Mouse (Mus musculus) kidney, embryonic 14.5 days (tissue): ENCODE measurements around the gene Mbtps2. TPM values are rescaled to one million over a fixed set of nuclear protein-coding genes. Genes with fewer than 3 reads are reported as not detected.

Source experiments
- ATAC-seq: fragments of 200-750 bp; cut with Nextera tagmentation; 2 replicates; pipeline ENCODE4 v1.8.0; 2017; ENCODE audit warnings: moderate number of reproducible peaks, mild to moderate bottlenecking, moderate TSS enrichment, moderate library complexity; ENCODE audit not compliant: low FRiP score, low TSS enrichment
- H3K27ac ChIP-seq: fragments of 300-500 bp; sonication (generic); 2 replicates; pipeline ENCODE4 v1.5.1; 2014; ENCODE audit warnings: low read depth, mild to moderate bottlenecking, low read length, moderate library complexity, mixed read lengths
- H3K27me3 ChIP-seq: fragments of 300-500 bp; sonication (generic); 2 replicates; pipeline ENCODE4 v1.6.1; 2014; ENCODE audit warnings: mild to moderate bottlenecking, low read length; ENCODE audit not compliant: control insufficient read depth, insufficient read depth
- H3K36me3 ChIP-seq: fragments of 300-500 bp; sonication (generic); 2 replicates; pipeline ENCODE4 v1.6.1; 2014; ENCODE audit warnings: low read length, mixed read lengths; ENCODE audit not compliant: control insufficient read depth, insufficient read depth
- H3K4me1 ChIP-seq: fragments of 300-500 bp; sonication (generic); 2 replicates; pipeline ENCODE4 v1.6.1; 2014; ENCODE audit warnings: low read length, mixed read lengths; ENCODE audit not compliant: control insufficient read depth, insufficient read depth
- H3K4me2 ChIP-seq: fragments of 300-500 bp; sonication (generic); replicated peaks from 2 replicates; pipeline ENCODE4 v1.6.1; 2014; ENCODE audit warnings: low read depth, mild to moderate bottlenecking, low read length
- H3K4me3 ChIP-seq: fragments of 300-500 bp; sonication (generic); 2 replicates; pipeline ENCODE4 v1.5.1; 2014; ENCODE audit warnings: mild to moderate bottlenecking, low read length
- H3K9ac ChIP-seq: fragments of 300-500 bp; sonication (generic); 2 replicates; pipeline ENCODE4 v1.6.1; 2014; ENCODE audit warnings: low read depth, mild to moderate bottlenecking, low read length, moderate library complexity
- H3K9me3 ChIP-seq: fragments of 300-500 bp; sonication (generic); 2 replicates; pipeline ENCODE4 v1.6.1; 2016; ENCODE audit warnings: low read length; ENCODE audit not compliant: control insufficient read depth
- WGBS: fragments of 180-500 bp; shearing (Covaris S2); extraction: QIAGEN DNeasy Blood & Tissue Kit; methylation state at CpG from one replicate; pipeline ENCODE4 v1.1.7; 2014; 5-methylcytosine and 5-hydroxymethylcytosine counted together
- polyA plus RNA-seq: library from polyadenylated mRNA; unstranded; fragments of >200 nt; fragmentation: Nextera tagmentation; extraction: Ambion mirVana; gene quantifications from 2 replicates; pipeline ENCODE4 v1.2.1, GENCODE M21; 2014

Mbtps2 gene
- polyA plus RNA-seq, 1 experiment from 2014 or later, result 28.5 TPM

DNA sequence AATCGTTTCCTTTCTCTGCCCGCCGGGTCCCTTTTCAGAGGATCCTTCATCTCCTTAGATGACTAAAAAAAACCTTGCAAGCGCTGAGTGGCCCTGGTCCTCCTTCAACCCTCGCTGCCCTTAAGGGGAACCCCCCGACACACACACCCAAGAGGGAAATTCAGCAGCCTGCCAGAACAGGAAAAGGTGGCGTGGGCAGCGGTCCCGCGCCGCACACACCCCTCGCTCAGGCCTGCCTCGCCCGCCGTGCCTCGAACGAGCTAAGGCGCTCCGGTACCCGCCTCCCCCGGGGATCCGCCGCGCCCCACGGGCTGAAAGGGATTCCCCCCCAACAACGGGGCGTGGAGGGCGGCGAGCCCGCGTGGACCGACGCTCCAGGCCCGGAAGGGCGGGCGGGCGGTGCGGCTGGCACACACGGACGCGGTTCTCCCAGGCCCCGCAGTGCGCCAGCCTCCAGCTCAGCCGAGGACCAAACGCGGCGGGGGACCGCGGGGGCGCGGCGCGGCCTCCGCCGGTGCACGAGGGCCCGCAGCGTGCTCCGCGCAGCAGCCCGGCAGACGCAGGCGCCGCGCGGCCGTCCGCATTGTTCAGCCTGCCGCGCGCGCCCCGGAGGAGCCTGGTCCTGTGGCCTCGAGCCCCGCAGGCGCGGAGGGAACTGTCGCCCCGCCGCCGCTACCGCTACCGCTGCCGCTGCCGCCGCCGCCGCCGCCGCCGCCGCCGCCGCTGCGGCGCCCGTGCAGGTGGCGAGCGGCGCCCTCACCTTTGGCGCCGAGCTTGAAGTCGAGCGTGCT lies 107.2 kb downstream of the Mbtps2 start:
- ATAC-seq, result peak; percentile 72
- 33% methylated on average over 63 of the region's 104 CpGs for WGBS
- no peaks in the 10 kb centered on the region for H3K27me3 ChIP-seq

DNA sequence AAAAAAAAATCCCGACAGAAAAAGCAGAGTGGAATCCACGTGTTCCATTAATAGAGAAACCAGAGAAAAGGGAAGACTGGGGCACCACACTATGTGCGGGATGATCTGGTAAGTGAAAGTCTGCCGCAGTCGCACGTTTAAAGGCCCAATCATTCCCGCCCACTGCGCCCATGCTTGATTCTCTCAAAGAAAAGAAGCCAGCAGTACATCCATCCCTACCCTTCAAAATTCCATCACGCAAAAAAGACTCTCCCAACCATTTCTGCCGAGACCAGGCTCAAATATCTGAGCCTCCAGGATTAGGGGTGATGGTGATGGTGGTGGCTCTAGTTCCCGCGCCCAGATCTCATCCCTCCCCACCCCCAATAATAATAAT lies 107.8 kb downstream of the Mbtps2 start:
- no peak; the same call in 1 of the 2 replicates for ATAC-seq

More for the DNA sequence above, 107.2 kb downstream of the Mbtps2 start:
- peak overlapping the region; percentile 69 for H3K4me3 ChIP-seq
- H3K36me3 ChIP-seq, result no peaks in the 10 kb centered on the region
- peak overlapping the region; percentile 48 for H3K4me2 ChIP-seq
- peak overlapping the region; percentile 47; the same call in 1 of the 2 replicates for H3K27ac ChIP-seq
- H3K9me3 ChIP-seq, result no peaks in the 10 kb centered on the region
- peak overlapping the region; percentile 77 for H3K9ac ChIP-seq
- H3K4me1 ChIP-seq, result no peaks in the 10 kb centered on the region

DNA sequence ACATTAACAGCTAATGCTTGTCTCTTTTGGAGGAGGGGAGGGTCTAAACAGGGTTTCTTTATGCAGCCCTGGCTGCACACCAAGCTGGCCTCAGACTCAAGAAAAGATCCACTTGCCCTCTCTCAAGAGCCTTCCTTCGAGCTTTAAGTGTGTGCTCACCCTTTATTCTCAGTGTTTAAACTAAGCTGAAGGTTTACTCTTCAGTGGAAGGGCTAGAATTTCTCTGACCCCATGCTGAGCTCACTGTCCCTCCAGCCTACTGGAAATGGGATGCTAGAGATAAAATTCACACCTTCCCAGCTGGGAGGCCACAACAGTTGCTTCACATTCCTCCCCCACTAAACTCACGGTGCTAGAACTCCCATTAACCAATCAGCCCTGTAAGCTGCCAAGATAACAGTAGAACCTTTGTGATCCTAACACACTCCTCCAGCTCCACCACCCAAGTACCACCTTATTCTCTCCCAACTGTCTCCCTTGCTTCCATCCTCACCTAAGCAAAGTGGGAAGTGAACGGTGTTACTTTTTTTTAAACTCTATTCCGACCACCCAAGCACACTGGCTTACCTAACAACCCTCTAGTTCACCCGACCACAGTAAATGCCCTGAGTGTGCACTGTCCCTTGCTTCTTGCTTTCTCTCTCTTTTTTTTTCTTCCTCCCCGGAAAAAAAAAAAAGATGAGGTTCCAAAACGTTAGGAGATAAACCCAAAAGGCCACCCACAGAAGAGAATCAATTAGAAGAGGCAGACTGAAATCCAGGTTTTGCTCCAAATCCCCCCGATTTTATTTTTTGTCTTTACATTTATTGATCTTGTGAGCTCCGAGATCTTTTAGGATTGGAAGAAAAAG lies 108.4 kb downstream of the Mbtps2 start:
- Histone ChIP-seq H3K4me1 (no peaks in the 10 kb centered on the region), H3K9me3 (no peaks in the 10 kb centered on the region), H3K36me3 (no peaks in the 10 kb centered on the region), H3K27ac (no peak overlapping the region), H3K27me3 (no peaks in the 10 kb centered on the region), H3K4me2 (peak overlapping the region; percentile 48), H3K9ac (no peak overlapping the region), H3K4me3 (peak overlapping the region; percentile 69)
- ATAC-seq, result no peak
- WGBS, result 22% methylated on average over 9 of the region's 9 CpGs

More for the DNA sequence above, 107.8 kb downstream of the Mbtps2 start:
- 24% methylated on average over 12 of the region's 12 CpGs for WGBS
- Histone ChIP-seq H3K4me3 (peak overlapping the region; percentile 69), H3K36me3 (no peaks in the 10 kb centered on the region), H3K9me3 (no peaks in the 10 kb centered on the region), H3K9ac (peak overlapping the region; percentile 77), H3K4me1 (no peaks in the 10 kb centered on the region), H3K27ac (no peak overlapping the region), H3K4me2 (peak overlapping the region; percentile 48), H3K27me3 (no peaks in the 10 kb centered on the region)

DNA sequence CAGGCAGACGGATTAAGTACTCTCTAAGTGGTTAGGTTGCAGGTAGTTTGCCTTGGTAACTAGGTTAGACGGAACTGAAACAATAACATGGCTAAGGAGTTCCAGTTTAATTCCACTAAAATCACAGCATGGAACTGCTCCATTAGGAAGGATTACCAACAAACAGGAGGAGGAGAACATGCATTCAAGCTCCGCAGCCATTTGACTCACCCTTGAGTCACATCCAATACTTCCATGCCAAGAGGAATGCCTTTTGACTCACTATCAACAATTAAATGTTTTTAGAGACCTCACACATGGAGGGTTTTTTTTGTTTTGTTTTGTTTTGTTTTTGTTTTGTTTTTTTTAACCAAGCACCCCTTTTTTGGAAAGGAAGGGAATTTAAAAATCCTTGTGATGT lies 109.7 kb downstream of the Mbtps2 start:
- H3K27me3 ChIP-seq, result no peaks in the 10 kb centered on the region
- no peaks in the 10 kb centered on the region for H3K4me1 ChIP-seq
- no peaks in the 10 kb centered on the region for H3K36me3 ChIP-seq
- ATAC-seq, result no peak
- no peak overlapping the region for H3K9ac ChIP-seq
- no peaks in the 10 kb centered on the region for H3K9me3 ChIP-seq
- H3K27ac ChIP-seq, result no peak overlapping the region
- no peak overlapping the region for H3K4me2 ChIP-seq
- 87% methylated on average over 3 of the region's 3 CpGs for WGBS
- H3K4me3 ChIP-seq, result no peak overlapping the region

DNA sequence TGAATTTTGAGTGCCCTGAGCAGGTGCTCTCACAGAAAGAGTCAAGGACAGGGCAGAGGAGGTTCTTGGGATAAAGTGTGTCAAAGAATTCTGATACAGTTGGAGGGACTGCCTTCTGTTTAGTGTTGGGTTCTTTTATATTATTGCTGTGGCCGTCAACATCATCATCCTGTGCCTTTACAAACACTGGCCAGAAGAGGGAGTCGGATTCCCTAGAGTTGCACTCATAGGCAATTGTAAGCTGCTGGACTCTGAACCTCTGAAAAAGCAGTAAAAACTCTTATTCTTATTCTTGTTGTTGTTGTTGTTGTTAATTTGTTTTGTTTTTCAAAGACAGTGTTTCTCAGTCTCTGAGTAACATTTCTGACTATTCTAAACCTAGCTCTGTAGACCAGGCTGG lies 111.8 kb downstream of the Mbtps2 start:
- no peak overlapping the region for H3K27ac ChIP-seq
- H3K4me1 ChIP-seq, result no peaks in the 10 kb centered on the region
- ATAC-seq, result no peak
- no peak overlapping the region for H3K9ac ChIP-seq
- H3K36me3 ChIP-seq, result no peaks in the 10 kb centered on the region
- H3K4me3 ChIP-seq, result no peak overlapping the region
- 71% methylated on average over 2 of the region's 2 CpGs for WGBS
- H3K27me3 ChIP-seq, result no peaks in the 10 kb centered on the region
- no peak overlapping the region for H3K4me2 ChIP-seq
- no peaks in the 10 kb centered on the region for H3K9me3 ChIP-seq

Other genes with a start within 250 kb of the Mbtps2 start
- 0.22 and 0.33 TPM in 2 replicates for gene Phex, start 183.4 kb downstream of the Mbtps2 start, polyA plus RNA-seq
- 77.7 and 80.9 TPM in 2 replicates for gene Sms, start 106.4 kb downstream of the Mbtps2 start, polyA plus RNA-seq
- gene Yy2, start 29.7 kb downstream of the Mbtps2 start, polyA plus RNA-seq, result 4.0 and 6.6 TPM in 2 replicates
- gene Smpx, start 100.2 kb upstream of the Mbtps2 start, polyA plus RNA-seq, result 1.2 and 2.4 TPM in 2 replicates
- gene Klhl34, start 219.7 kb upstream of the Mbtps2 start, polyA plus RNA-seq, result 0.20 and 0.53 TPM in 2 replicates